Mouse (Mus musculus): Measurements from ENCODE around the gene Msto1.
"Not testable (repeated sequence)": the region's sequence is repeated elsewhere in the genome, so short reads cannot be mapped to it uniquely, and the experiment has no call there.

Msto1 gene

DNA sequence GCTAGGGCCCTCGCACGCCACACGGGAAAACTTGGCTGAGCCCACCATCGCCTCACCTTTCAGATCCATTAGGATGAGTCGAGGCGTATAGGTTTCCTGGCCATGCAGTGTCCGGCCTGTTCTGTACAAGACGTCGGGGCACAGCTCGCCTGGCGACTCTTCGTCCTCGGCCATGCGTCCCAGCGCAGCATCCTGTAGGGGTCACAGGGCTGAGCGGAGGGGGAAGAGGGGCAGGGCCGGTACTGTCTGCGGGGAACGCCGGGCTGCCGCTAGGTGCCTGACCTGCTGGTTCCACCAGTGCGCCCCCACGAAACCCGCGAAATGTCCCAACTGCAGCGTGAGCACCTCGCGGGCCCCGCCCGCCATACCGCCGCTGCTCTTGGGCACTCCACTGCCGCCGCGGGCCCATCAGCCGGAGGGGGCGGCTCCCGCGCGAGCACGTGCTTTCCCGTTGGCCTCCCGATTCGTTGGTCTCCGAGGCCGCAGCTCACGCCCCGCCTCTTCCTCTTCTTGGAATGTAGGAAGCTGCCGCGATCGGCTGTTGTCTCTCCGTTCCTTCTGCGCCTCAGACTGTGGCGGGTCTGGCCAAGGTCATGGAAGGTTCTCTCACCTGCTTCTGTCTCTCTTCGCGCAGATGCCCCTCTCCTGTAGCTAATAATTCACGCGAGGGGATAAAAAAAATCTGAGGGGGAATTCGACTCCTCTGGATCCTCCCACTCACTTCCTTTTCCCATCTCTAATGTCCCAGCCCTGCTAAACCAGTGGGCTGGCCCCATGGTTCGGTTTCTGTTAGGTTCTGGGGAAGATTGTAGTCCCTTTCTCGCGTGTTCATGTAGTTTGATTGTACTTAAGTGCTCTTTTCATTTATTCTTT is at the start of gene Msto1:
Gene Msto1, minus strand, starts transcription at position 489 of the 873 bp plus-strand sequence.
- no peak for DNase-seq (ENCODE audit: extremely low read depth, low read depth, low spot score)

DNA sequence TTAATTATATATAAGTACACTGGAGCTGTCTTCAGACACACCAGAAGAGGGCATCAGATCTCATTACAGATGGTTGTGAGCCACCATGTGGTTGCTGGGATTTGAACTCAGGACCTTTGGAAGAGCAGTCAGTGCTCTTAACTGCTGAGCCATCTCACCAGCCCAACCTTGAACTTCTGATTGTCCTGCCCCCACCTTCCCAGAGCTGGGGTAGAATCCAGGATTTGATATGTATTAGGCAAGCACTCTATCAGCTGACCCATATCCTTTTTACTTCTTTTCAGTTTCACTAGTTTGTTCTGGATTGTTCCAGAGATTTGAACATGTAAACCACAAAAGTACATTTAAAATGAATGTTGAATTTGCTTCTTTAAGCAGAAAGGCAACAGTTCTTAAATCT is 49.4 kb upstream of the Msto1 start:
- DNase-seq (ENCODE audit: extremely low read depth, low read depth, low spot score) = not testable (repeated sequence)

DNA sequence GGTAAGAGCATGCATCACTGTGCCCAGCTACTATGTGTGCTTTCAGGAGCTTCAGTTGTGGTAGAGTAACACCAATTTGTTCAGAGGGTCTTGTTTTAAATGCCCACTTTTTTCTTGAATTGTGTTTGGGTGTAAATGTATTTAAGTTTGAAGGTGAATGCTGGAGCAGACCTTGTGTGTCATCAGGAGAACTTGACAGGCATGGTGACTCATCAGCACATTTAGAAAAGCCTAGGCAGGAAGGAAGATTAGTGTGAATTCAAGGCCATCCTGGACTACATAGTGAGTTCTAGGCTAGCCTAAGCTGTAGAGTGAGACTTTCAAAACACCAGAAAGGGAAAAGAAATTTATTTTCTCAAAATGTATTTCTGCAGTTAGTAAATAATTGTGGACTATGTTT is 39.9 kb upstream of the Msto1 start:
- no peak for DNase-seq (ENCODE audit: extremely low read depth, low read depth, low spot score)

DNA sequence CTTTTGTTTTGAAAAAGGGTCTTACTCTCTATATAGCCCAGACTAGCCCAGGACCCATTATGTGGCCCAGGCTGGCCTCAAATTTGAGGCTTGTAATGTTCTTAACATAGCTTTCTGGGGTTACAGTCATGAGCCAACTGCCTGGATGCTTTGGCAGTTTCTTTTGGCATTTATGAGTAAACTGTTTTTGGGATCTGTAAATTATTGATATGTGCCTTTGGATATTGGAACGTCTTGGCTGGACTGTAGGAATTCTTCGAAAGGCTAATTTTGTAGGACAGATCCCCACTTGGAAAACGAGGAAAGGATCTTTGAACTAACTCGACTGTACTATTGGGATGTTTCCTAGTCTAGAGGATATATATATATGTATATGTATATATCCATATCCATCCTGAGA is 39.4 kb upstream of the Msto1 start:
- DNase-seq (ENCODE audit: extremely low read depth, low read depth, low spot score) = no peak

DNA sequence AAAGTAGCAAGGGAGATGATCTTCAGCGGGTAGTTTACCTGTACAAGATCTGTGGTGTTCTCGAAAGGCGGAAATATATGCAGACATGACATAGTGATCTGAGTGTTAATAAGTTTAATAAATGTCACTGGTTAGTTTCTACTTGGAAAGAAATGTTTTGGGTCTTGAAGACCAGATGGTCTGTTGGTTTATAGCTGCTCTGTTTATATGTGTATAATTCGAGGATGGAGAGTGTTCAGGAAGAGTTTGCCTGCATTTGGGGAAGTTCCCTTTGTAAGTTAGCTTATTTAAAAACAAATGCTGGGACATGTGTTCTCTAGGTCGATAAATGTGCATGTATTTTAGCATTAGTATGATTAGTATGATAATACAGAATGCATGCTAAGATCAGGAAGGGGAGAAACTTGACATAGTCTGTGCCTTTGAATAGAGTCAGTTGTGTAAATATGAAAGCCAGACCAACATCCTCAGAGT is 37.6 kb upstream of the Msto1 start:
- no peak for DNase-seq (ENCODE audit: extremely low read depth, low read depth, low spot score)

DNA sequence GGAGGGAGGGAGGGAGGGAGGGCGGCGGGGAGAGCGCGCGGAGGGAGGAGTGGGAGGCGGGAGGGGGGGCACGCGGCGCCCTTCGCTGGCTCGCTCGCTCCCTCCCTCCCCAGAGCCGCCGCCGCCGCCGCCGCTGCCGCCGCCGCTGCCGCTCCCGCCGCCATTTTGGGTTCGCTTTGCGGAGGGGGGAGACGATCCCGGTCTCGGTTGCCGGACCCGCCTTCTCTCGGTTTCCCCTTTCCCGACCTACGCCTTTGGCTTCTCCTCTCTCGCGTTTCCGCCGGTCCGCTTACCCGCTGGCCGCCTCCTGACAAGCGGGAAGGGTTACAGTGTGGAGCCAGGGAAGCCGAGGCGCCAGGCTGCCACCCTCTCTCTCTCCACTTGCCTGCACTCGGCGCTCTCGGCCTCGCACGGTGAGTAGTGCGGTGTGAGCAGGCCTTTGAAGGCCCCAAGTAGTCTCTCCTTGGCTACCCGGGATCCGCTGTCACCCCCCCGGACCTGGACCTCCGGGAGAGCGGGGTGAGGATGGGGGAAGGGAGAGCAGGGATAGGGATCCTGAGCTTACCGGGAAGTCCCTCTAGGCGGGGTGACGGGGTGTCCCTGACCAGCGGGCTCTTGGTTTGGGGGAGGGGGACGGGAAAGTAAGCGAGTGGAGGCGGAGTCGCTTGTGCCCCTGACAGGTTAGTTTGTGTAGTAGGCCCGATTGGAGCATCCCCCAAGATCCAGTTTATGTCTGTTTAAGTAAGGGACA is 37.0 kb upstream of the Msto1 start, which contains the start of the genes Ash1l and Dap3:
Gene Ash1l, plus strand, starts transcription at position 47 of the 751 bp plus-strand sequence.
Gene Dap3, minus strand, starts transcription at position 606 of the 751 bp plus-strand sequence.
- DNase-seq (ENCODE audit: extremely low read depth, low read depth, low spot score) = no peak

DNA sequence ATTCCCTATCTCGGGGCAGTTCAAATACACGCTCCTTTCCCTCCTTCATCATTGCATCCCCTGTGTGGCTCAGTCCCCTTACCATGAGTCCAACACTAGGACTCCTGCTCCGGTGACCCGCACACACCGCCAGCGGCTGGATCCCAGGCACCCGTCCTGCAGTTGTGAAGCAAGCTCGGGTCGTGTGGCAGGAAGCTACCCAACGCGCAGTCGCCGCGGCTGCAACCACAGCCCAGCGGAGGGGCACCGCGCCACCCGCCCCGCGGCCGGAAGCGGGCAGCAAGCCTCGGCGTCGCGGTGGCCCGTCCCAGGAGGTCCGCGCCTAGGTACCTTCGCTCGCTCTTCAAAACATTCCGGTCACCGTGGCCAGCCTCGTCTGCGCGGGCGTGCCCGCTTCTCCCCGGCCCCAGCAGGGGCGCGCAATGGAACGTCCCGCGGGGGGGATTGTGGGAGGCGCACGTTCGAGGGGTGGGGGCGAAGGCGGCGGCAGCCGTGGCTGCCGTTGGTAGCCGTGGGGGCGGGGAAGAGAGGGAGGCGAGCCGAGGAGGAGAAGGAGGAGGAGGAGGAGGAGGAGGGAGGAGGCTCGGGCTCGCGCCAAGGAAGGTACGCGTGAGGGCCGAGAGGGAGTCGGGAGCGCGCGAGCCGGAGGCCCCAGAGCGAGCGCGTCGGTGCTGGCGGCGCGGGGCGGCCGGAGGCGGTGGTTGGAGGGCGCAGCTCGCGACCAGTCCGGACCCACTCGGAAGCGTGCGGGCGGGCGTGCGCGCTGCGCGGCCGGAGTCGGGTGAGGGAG is 36.2 kb upstream of the Msto1 start:
- DNase-seq (ENCODE audit: extremely low read depth, low read depth, low spot score) = no peak

DNA sequence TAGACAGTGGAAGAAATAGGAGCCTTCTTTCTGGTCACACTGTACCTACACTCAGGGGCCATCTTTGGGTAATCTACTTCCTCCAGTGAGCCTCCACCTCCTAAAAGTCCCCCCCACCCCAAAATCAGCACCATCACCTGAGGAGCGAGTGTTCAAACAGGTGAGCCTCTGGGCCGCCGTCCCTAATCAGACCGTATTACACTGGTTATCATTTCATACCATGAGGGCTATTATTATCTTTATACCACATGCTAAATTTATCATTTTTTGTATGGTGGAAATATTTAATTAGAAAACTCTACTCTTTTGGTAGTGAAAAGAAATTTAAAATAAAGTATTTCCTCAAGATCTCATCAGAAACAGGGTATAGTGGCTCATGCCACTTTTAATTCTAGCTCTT is 30.3 kb upstream of the Msto1 start:
- DNase-seq (ENCODE audit: extremely low read depth, low read depth, low spot score) = no peak

DNA sequence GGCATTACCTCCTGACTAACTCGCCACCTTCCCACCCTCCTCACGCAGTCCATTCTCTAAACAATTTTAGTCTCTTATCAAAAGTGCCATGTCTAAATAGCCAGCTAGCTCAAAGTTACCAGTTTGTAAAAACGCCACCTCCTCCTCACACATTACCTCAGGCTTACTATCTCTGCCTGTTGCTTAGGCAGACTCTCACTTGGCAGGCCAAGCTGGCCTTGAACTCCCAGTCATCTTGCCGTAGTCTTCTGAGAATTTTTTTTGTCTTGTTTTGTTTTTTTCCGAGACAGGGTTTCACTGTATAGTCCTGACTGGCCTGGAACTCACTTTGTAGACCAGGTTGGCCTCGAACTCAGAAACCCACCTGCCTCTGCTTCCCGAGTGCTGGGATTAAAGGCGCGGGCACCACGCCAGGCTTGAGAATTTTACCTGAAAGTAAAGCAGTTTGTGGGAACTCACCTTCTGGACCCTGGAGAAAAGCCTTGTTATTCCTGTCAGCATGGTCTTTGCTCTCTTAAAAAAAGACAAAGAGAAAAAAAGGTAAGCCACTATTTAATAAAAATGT is 28.6 kb upstream of the Msto1 start:
- no peak for DNase-seq (ENCODE audit: extremely low read depth, low read depth, low spot score)

DNA sequence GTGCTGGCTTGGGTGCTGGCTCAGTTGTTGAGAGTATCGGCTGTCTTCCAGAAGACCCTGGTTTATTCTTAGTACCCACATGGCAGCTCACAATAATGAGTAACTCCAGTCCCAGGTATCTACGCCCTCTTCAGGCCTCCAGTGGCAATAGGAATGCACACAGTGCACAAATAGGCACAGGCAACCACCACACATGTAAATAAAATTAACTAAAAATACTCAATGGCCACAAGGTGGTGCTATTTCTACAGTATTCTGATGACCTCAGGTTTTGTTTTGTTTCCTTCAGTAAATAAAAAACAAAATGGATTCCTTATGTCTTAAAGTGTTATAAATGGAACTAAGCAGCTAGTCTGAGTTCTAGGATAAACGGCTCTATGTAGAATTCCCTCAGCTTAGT is 25.9 kb upstream of the Msto1 start:
- DNase-seq (ENCODE audit: extremely low read depth, low read depth, low spot score) = no peak

DNA sequence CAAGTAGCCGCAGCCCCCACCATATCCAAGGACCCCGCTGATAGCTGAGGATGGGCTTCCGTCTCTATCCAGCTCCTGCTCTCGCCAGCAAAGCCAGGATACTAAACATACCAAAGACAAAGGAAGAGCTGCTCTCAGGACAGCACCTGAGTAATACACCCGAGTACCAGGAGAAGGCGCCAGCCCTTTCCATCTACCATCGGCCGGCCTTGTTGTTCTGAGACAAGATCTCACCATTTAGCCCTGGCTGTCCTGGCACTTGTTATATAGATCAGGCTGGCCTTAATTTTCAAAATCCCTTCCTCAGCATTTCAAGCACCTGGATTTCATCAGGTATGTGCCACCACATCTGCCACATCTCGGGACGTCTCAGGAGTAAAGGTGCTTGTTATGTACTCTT is 25.3 kb upstream of the Msto1 start:
- no peak for DNase-seq (ENCODE audit: extremely low read depth, low read depth, low spot score)

DNA sequence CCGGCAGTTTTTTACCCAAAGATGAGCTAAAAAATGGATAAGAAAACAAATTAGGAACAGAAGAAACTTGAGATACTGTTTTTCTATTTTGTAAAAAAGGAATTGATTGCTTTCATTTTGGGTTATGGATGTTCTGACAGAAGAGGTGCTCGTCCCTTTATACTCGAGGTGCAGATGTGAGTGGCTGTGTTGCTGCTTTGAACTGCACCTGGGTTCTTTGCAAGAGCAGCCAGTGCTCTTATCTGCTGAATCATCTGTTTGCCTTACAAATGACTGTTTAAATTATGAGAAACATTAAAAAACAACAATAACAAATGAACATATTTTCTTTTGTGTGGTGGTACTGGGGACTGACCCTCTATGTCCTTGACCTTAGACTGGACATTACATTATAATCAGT is 15.7 kb upstream of the Msto1 start:
- DNase-seq (ENCODE audit: extremely low read depth, low read depth, low spot score) = no peak

DNA sequence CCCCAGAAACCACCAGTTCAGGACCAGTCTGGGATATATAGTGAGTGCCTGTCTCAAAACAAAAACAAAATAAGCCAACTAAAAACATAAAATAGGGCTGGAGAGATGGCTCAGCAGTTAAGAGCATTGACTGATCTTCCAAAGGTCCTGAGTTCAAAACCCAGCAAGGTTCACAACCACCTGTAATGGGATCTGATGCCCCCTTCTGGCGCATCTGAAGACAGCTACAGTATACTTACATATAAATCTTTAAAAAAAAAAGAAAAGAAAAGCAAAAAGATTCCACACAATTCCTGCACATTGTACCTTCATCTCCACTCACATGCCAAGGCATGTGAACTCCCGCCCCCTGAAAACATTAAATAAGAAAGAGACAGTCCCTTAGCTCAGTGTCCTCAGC is 11.9 kb upstream of the Msto1 start:
- no peak for DNase-seq (ENCODE audit: extremely low read depth, low read depth, low spot score)

DNA sequence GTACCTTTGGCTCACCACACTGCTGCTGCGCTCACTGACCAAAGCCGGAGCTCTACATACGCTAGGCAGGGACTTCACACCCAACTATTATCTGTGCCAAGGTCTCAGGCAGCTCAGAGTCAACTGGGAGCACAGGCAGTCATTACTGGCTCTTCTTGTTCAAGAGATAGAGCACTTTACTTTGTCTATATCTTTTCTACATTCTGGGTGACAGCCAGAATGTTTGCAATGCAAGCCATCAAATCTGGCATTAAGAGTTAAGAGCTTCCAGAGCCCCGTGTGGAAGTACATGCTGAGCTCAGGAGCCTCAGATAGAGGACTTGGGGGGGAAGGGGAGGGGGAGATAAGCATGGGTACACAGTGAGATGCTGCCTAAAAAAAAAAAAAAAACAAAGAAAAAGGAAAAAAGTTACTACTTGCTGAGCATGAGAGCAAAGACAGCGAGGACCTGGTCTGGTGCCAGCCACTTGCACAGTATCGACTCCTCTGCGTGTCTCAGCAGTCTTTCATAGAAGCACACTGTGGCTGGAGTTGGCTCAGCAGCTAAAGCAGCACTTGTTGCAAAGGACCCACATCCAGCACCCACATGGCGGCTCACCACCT is 10.3 kb upstream of the Msto1 start:
- DNase-seq (ENCODE audit: extremely low read depth, low read depth, low spot score) = no peak

DNA sequence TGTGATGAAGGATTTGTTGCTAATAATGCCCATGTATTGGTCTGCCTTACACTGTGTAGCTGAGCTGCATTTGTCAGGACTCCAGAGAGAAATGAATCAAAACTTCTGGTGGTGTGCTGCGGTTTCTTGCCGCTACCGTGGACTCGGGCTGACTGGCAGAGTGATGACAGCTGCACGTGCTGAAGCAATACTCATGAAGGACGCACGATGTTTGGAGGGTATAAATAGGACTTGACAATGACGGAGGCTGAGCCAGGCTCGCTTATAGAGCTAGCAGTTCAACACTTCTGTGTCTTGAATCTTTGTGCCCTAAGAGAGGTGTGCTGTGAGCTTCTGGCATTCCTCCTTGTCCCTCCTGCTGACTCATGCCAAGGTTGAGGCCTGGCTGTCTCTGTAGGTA is 7.6 kb upstream of the Msto1 start:
- DNase-seq (ENCODE audit: extremely low read depth, low read depth, low spot score) = no peak

DNA sequence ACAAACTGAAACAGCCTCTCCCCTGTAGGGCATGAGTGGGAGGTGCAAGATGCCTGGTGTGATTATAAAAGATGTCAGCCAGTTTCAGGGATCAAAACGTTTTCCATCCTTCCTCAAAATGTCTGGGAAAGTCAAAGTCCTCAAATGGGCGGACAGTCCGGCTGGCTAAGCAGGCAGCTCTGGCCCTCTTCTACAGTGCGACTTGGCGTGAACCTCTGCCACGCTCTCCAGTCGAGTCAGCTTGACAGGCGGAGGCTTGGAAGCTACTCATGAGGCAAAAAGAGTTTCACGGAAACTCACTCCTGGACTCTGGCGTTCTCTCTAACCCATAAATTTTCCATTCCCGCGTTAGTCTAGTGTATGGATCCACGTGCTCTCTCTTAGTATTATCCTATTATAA is 5.2 kb upstream of the Msto1 start:
- no peak for DNase-seq (ENCODE audit: extremely low read depth, low read depth, low spot score)

DNA sequence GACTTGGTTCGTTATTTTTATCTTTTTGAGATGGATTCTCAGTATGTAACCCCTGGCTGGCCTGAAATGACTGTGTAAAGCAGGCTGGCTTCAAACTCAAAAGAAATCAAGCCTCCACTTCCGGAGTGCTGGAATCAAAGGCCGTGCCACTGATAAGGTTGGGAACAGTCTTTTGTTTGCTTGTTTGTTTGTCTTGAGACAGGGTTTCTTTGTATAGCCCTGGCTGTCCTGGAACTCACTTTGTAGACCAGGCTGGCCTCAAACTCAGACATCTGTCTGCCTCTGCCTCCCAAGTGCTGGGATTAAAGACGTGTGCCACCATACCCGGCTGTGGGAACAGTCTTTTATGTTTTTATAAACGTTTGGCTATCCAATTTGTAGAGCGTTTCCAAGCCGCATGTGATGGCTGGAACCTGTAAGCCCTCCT is 598 bp upstream of the Msto1 start:
- no peak for DNase-seq (ENCODE audit: extremely low read depth, low read depth, low spot score)

DNA sequence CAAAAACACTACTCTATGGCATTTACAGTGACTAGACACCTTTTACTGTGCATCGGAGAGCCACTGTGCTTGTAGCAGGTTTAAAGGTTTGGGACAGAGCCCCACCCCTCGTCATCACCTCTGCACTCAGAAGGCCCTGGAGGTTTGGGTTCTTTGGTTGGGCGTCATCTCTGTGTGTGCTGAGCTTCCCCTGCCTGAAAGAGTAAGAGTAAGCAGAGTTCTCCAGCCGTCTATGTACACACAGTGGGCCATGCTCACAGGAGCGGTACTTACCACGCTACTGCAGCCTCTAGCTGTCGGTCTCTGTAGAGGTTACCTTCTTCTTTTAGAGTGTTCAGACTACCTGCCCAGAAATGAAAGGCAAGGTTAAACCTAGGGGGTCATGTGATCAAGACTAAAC is 1.2 kb downstream of the Msto1 start:
- DNase-seq (ENCODE audit: extremely low read depth, low read depth, low spot score) = no peak

DNA sequence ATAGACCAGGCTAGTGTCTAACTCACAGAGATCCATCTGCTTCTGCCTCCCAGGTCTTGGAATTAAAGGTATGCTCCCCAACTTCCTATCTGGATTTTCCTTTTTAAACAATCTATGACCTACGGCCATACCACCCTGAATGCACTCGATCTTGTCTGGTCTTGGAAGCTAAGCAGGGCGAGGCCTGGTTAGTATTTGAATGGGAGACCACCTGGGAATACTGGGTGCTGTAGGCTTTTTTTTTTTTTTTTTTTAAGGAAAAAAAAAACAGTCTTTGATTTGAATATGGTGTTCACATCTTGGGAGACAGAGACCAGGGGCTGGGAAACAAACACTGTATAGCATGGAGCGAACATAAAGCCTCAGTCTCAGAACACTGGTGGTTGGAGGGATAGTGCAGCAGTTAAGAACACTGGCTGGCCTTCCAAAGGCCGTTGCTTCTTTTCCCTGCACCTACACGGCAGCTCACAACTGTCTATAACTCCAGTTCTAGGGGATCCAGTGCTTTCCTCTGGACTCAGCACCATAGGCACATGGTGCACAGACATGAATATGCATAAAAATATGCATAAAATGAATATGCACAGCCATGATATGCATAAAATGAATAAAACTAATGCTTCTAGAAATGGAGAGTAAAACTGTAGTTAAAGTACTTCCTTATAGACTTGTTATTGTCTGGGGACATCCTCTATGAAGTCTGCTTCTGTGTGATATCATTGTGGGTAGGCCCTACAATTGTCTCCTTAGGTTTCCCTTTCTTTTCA is 7.2 kb downstream of the Msto1 start:
- DNase-seq (ENCODE audit: extremely low read depth, low read depth, low spot score) = no peak

DNA sequence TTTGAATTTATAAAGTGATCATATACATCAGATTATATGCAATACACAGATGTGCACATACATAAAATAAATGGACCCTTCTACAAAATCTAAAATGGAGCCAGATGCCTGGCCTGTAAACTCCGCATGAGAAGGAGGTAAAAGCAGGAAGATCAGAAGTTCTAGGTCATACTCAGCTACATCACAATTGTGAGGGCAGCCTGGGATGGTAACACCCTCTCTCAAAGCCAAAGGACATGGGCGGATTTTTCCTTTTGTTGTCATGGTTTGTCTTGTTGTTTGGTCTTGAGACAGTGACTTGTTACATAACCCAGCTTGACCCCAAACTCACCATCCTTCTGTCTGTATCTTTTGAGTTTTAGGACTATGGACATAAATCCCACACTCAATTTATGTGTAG is 8.1 kb downstream of the Msto1 start:
- DNase-seq (ENCODE audit: extremely low read depth, low read depth, low spot score) = no peak
